Mouse (Mus musculus): ENCODE results near the gene Lpar2. TPM values are rescaled to one million over a fixed set of nuclear protein-coding genes. Genes with fewer than 3 reads are reported as not detected.
A peak's percentile ranks its signal among the peaks of the same experiment; 100 is the strongest.

Gene Lpar2
- total and polyA plus RNA-seq, 3 experiments: 0.74 to 3.0 (median 1.2) TPM

DNA sequence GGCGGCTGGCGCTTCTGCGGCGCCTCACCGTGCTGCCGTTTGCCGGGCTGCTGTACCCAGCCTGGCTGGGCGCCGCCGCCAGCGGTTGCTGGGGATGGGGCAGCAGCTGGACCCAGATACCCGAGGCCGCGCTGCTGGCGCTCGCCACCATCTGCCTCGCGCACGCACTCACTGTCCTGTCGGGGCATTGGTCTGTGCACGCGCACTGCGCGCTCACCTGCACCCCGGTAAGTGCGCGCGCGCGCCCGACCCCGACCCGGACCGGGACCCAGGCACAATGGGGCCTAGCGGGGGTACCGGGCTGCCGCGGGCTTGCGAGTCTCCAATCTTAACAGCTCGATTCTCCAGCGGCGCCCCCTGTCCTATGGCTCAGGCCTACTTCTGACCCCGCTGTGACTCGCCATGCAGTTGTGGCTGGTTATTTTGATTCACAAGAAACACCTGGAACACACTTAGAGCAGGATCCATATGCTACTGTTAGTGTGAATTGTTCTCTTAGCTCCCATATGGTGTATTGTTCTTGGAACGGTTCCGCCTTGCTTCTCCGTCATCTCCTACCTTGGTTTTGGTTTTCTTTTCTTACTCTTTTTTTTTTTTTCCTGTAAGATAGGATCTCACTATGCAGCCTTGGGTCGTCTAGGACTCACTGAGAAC is 30.7 kb upstream of the Lpar2 start:
- Histone ChIP-seq H3K4me2 (ENCODE audit: insufficient read depth, low read depth, poor library complexity, severe bottlenecking) (peak overlapping the region; percentile 81), H3K9ac (ENCODE audit: insufficient read depth, low read depth) (peak overlapping the region; percentile 93), H3K4me1 (ENCODE audit: control insufficient read depth in 1 of 2, insufficient read depth in 2 of 2) (peaks cover 9 to 29% of the 10 kb centered on the region in 2 experiments), H3K27ac (ENCODE audit: insufficient read depth, low read depth) (peak overlapping the region; percentile 85), H3K27me3 (replicated peaks) (no peaks in the 10 kb centered on the region), H3K9me3 (replicated peaks; ENCODE audit: low read length) (no peaks in the 10 kb centered on the region), H3K36me3 (replicated peaks in 1 of 2; ENCODE audit: control insufficient read depth in 1 of 2, insufficient read depth in 1 of 2, low read length in 1 of 2) (peaks cover 32 to 43% of the 10 kb centered on the region in 2 experiments), H3K4me3 (replicated peaks in 1 of 3; ENCODE audit: low read depth in 2 of 3, low read length in 2 of 3, poor library complexity in 1 of 3) (peak overlapping the region; percentile 67 to 100 (median 78)), H3K79me2 (replicated peaks; ENCODE audit: control insufficient read depth, extremely low read depth, insufficient read depth, poor library complexity, severe bottlenecking) (peaks cover 28% of the 10 kb centered on the region)
- DNase-seq (ENCODE audit: extremely low read depth): peak; percentile 44
- in situ Hi-C loops (cut with MboI; ENCODE audit: low pct_ligation_motif_present, low pct_unique_long_range_greater_than_20kb, low sequenced_read_pairs): no loop called here
- dilution Hi-C loops (cut with MboI; ENCODE audit: extremely low pct_ligation_motif_present, extremely low pct_unique_long_range_greater_than_20kb, low sequenced_read_pairs): no loop called here
- peak; percentile 56; the same call in 1 of the 2 replicates for TF ChIP-seq SIN3A (IDR thresholded peaks at IDR 0.05; ENCODE audit: low read length)
- no peak for TF ChIP-seq MAZ (IDR thresholded peaks at IDR 0.05; ENCODE audit: low read depth, low read length)
- no peak for TF ChIP-seq TCF12 (IDR thresholded peaks at IDR 0.05; ENCODE audit: low read depth, low read length)
- TF ChIP-seq CHD1 (IDR thresholded peaks at IDR 0.05; ENCODE audit: low read depth, low read length): 0 out of 2 replicates have a peak, but pooled peaks have one; percentile 13
- peak; percentile 3; the same call in 1 of the 2 replicates for TF ChIP-seq MYC (IDR thresholded peaks at IDR 0.05; ENCODE audit: low read depth, low read length)
- no peak for TF ChIP-seq MAFK (IDR thresholded peaks at IDR 0.05; ENCODE audit: insufficient replicate concordance, low read length)
- TF ChIP-seq ZNF384 (IDR thresholded peaks at IDR 0.05; ENCODE audit: low read depth, low read length): peak; percentile 78

DNA sequence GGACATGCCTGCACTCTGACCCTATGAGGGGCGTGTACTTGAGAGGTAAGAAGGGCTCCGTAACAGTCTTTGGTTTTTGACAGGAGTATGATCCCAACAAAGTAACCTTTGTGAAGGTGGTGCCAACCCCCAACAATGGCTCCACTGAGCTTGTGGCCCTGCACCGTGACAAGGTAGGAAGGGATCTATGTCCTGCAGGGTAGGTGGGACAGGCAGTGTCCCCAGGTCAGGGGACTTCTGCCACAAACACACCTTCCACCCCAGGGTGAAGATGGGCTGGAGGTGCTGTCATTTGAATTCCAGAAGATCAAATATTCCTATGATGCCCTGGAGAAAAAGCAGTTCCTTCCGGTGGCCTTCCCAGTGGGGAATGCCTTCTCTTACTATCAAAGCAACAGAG is 28.6 kb upstream of the Lpar2 start:
- in situ Hi-C loops (cut with MboI; ENCODE audit: low pct_ligation_motif_present, low pct_unique_long_range_greater_than_20kb, low sequenced_read_pairs): no loop called here
- no peak for TF ChIP-seq HCFC1 (IDR thresholded peaks at IDR 0.05; ENCODE audit: low read depth, low read length)
- no peak for TF ChIP-seq IRF4 (IDR thresholded peaks at IDR 0.05; ENCODE audit: low read depth, low read length)
- TF ChIP-seq CHD1 (IDR thresholded peaks at IDR 0.05; ENCODE audit: low read depth, low read length): no peak
- no peak for TF ChIP-seq SMC3 (IDR thresholded peaks at IDR 0.05; ENCODE audit: low read depth, low read length)
- no peak for TF ChIP-seq KAT2A (IDR thresholded peaks at IDR 0.05; ENCODE audit: insufficient replicate concordance, low read length)
- no peak for TF ChIP-seq SIN3A (IDR thresholded peaks at IDR 0.05; ENCODE audit: low read length)
- TF ChIP-seq E2F4 (IDR thresholded peaks at IDR 0.05; ENCODE audit: insufficient replicate concordance, low read depth, low read length): no peak
- no peak for TF ChIP-seq MYC (IDR thresholded peaks at IDR 0.05; ENCODE audit: low read depth, low read length)

More for the DNA sequence above, 28.6 kb upstream of the Lpar2 start:
- dilution Hi-C loops (cut with MboI; ENCODE audit: extremely low pct_ligation_motif_present, extremely low pct_unique_long_range_greater_than_20kb, low sequenced_read_pairs): no loop called here
- Histone ChIP-seq H3K36me3 (replicated peaks in 1 of 2; ENCODE audit: control insufficient read depth in 1 of 2, insufficient read depth in 1 of 2, low read length in 1 of 2) (peaks cover 53 to 65% of the 10 kb centered on the region in 2 experiments), H3K4me3 (replicated peaks in 1 of 3; ENCODE audit: low read depth in 2 of 3, low read length in 2 of 3, poor library complexity in 1 of 3) (no peak overlapping the region), H3K4me2 (ENCODE audit: insufficient read depth, low read depth, poor library complexity, severe bottlenecking) (no peak overlapping the region), H3K27ac (ENCODE audit: insufficient read depth, low read depth) (no peak overlapping the region), H3K9me3 (replicated peaks; ENCODE audit: low read length) (no peaks in the 10 kb centered on the region), H3K4me1 (ENCODE audit: control insufficient read depth in 1 of 2, insufficient read depth in 2 of 2) (peaks cover 9 to 29% of the 10 kb centered on the region in 2 experiments), H3K9ac (ENCODE audit: insufficient read depth, low read depth) (no peak overlapping the region), H3K27me3 (replicated peaks) (no peaks in the 10 kb centered on the region), H3K79me2 (replicated peaks; ENCODE audit: control insufficient read depth, extremely low read depth, insufficient read depth, poor library complexity, severe bottlenecking) (peaks cover 28% of the 10 kb centered on the region)
- DNase-seq (ENCODE audit: extremely low read depth): no peak
